Mouse (Mus musculus): ENCODE data around the gene Mvb12b.

The Mvb12b gene

GRCm38 (mm10) chr2:33853011-33853976 is 34.5 kb downstream of the Mvb12b start:
- no peak for DNase-seq (ENCODE audit: extremely low spot score, low read depth, low spot score)

- no peak for DNase-seq (ENCODE audit: extremely low spot score, low read depth, low spot score)
These were observed 40.4 kb downstream of the Mvb12b start for GRCm38 (mm10) chr2:33847196-33847834.

GRCm38 (mm10) chr2:33846635-33847034 is 41.1 kb downstream of the Mvb12b start:
- DNase-seq (ENCODE audit: extremely low spot score, low read depth, low spot score), result no peak

GRCm38 (mm10) chr2:33843642-33844041 is 44.1 kb downstream of the Mvb12b start:
- DNase-seq (ENCODE audit: extremely low spot score, low read depth, low spot score), result no peak

GRCm38 (mm10) chr2:33842983-33843577 is 44.7 kb downstream of the Mvb12b start:
- no peak for DNase-seq (ENCODE audit: extremely low spot score, low read depth, low spot score)

- DNase-seq (ENCODE audit: extremely low spot score, low read depth, low spot score), result no peak
These were observed 45.8 kb downstream of the Mvb12b start for GRCm38 (mm10) chr2:33841980-33842379.

GRCm38 (mm10) chr2:33840483-33840882 is 47.3 kb downstream of the Mvb12b start:
- no peak for DNase-seq (ENCODE audit: extremely low spot score, low read depth, low spot score)

GRCm38 (mm10) chr2:33839252-33839651 is 48.5 kb downstream of the Mvb12b start:
- no peak for DNase-seq (ENCODE audit: extremely low spot score, low read depth, low spot score)

GRCm38 (mm10) chr2:33837297-33837696 is 50.4 kb downstream of the Mvb12b start:
- no peak for DNase-seq (ENCODE audit: extremely low spot score, low read depth, low spot score)

GRCm38 (mm10) chr2:33836660-33837213 is 51.0 kb downstream of the Mvb12b start:
- no peak for DNase-seq (ENCODE audit: extremely low spot score, low read depth, low spot score)

GRCm38 (mm10) chr2:33835038-33835437 is 52.7 kb downstream of the Mvb12b start:
- no peak for DNase-seq (ENCODE audit: extremely low spot score, low read depth, low spot score)

- no peak for DNase-seq (ENCODE audit: extremely low spot score, low read depth, low spot score)
These were observed 53.8 kb downstream of the Mvb12b start for GRCm38 (mm10) chr2:33833902-33834301.

- DNase-seq (ENCODE audit: extremely low spot score, low read depth, low spot score), result no peak
These were observed 57.9 kb downstream of the Mvb12b start for GRCm38 (mm10) chr2:33829870-33830269.

GRCm38 (mm10) chr2:33826777-33827176 is 61.0 kb downstream of the Mvb12b start:
- no peak for DNase-seq (ENCODE audit: extremely low spot score, low read depth, low spot score)

GRCm38 (mm10) chr2:33824935-33825514 is 62.7 kb downstream of the Mvb12b start:
- no peak for DNase-seq (ENCODE audit: extremely low spot score, low read depth, low spot score)

GRCm38 (mm10) chr2:33821677-33822607 is 65.8 kb downstream of the Mvb12b start:
- DNase-seq (ENCODE audit: extremely low spot score, low read depth, low spot score), result peak; percentile 70

GRCm38 (mm10) chr2:33820450-33820849 is 67.3 kb downstream of the Mvb12b start:
- no peak for DNase-seq (ENCODE audit: extremely low spot score, low read depth, low spot score)

GRCm38 (mm10) chr2:33820037-33820436 is 67.7 kb downstream of the Mvb12b start:
- DNase-seq (ENCODE audit: extremely low spot score, low read depth, low spot score), result no peak

GRCm38 (mm10) chr2:33818385-33818784 is 69.4 kb downstream of the Mvb12b start:
- no peak for DNase-seq (ENCODE audit: extremely low spot score, low read depth, low spot score)

All from hindlimb bud, embryonic 11.5 days (tissue).